Mouse (Mus musculus): ENCODE data around the gene Ucma. TPM values are rescaled to one million over a fixed set of nuclear protein-coding genes. Genes with fewer than 3 reads are reported as not detected.

Ucma gene
- polyA plus RNA-seq, 1 experiment, result not detected

- no peak overlapping the region for H3K4me3 ChIP-seq (ENCODE audit: insufficient read depth, low read length)
- TF ChIP-seq POLR2A (IDR thresholded peaks at IDR 0.05; ENCODE audit: borderline replicate concordance, low read depth, low read length) (no peak), CTCF (IDR thresholded peaks at IDR 0.05; ENCODE audit: low read depth, low read length) (no peak)
- no peak overlapping the region for H3K27ac ChIP-seq (ENCODE audit: insufficient read depth, low read depth, low read length)
- H3K4me1 ChIP-seq (ENCODE audit: control insufficient read depth, insufficient read depth, low read length), result no peaks in the 10 kb centered on the region
Observed at GRCm38 (mm10) chr2:5023275-5023674, 47.4 kb downstream of the Ucma start.

- H3K4me1 ChIP-seq (ENCODE audit: control insufficient read depth, insufficient read depth, low read length), result no peaks in the 10 kb centered on the region
- no peak for TF ChIP-seq CTCF (IDR thresholded peaks at IDR 0.05; ENCODE audit: low read depth, low read length)
- TF ChIP-seq POLR2A (IDR thresholded peaks at IDR 0.05; ENCODE audit: borderline replicate concordance, low read depth, low read length), result no peak
- no peak overlapping the region for H3K27ac ChIP-seq (ENCODE audit: insufficient read depth, low read depth, low read length)
- no peak overlapping the region for H3K4me3 ChIP-seq (ENCODE audit: insufficient read depth, low read length)
Observed at GRCm38 (mm10) chr2:5023699-5024399, 47.9 kb downstream of the Ucma start.

- Histone ChIP-seq H3K4me1 (ENCODE audit: control insufficient read depth, insufficient read depth, low read length) (no peaks in the 10 kb centered on the region), H3K27ac (ENCODE audit: insufficient read depth, low read depth, low read length) (no peak overlapping the region)
- TF ChIP-seq POLR2A (IDR thresholded peaks at IDR 0.05; ENCODE audit: borderline replicate concordance, low read depth, low read length) (no peak), CTCF (IDR thresholded peaks at IDR 0.05; ENCODE audit: low read depth, low read length) (peak; percentile 32; the same call in 1 of the 2 replicates)
Observed at GRCm38 (mm10) chr2:5025162-5025733, 49.3 kb downstream of the Ucma start.

GRCm38 (mm10) chr2:5027057-5027456 lies 51.1 kb downstream of the Ucma start:
- no peaks in the 10 kb centered on the region for H3K4me1 ChIP-seq (ENCODE audit: control insufficient read depth, insufficient read depth, low read length)
- no peak overlapping the region for H3K4me3 ChIP-seq (ENCODE audit: insufficient read depth, low read length)
- H3K27ac ChIP-seq (ENCODE audit: insufficient read depth, low read depth, low read length), result no peak overlapping the region
- no peak for TF ChIP-seq CTCF (IDR thresholded peaks at IDR 0.05; ENCODE audit: low read depth, low read length)
- no peak for TF ChIP-seq POLR2A (IDR thresholded peaks at IDR 0.05; ENCODE audit: borderline replicate concordance, low read depth, low read length)

More at GRCm38 (mm10) chr2:5025162-5025733, 49.3 kb downstream of the Ucma start:
- H3K4me3 ChIP-seq (ENCODE audit: insufficient read depth, low read length), result no peak overlapping the region

- H3K4me1 ChIP-seq (ENCODE audit: control insufficient read depth, insufficient read depth, low read length), result no peaks in the 10 kb centered on the region
- TF ChIP-seq CTCF (IDR thresholded peaks at IDR 0.05; ENCODE audit: low read depth, low read length) (no peak), POLR2A (IDR thresholded peaks at IDR 0.05; ENCODE audit: borderline replicate concordance, low read depth, low read length) (no peak)
- no peak overlapping the region for H3K27ac ChIP-seq (ENCODE audit: insufficient read depth, low read depth, low read length)
- no peak overlapping the region for H3K4me3 ChIP-seq (ENCODE audit: insufficient read depth, low read length)
Observed at GRCm38 (mm10) chr2:5028047-5028446, 52.1 kb downstream of the Ucma start.

- no peak overlapping the region for H3K4me3 ChIP-seq (ENCODE audit: insufficient read depth, low read length)
- no peak overlapping the region for H3K27ac ChIP-seq (ENCODE audit: insufficient read depth, low read depth, low read length)
- peaks cover 4% of the 10 kb centered on the region; the same call in 1 of the 2 replicates for H3K4me1 ChIP-seq (ENCODE audit: control insufficient read depth, insufficient read depth, low read length)
- TF ChIP-seq CTCF (IDR thresholded peaks at IDR 0.05; ENCODE audit: low read depth, low read length), result no peak
- TF ChIP-seq POLR2A (IDR thresholded peaks at IDR 0.05; ENCODE audit: borderline replicate concordance, low read depth, low read length), result no peak
Observed at GRCm38 (mm10) chr2:5029808-5030207, 53.9 kb downstream of the Ucma start.

GRCm38 (mm10) chr2:5031215-5031614 lies 55.3 kb downstream of the Ucma start:
- Histone ChIP-seq H3K4me3 (ENCODE audit: insufficient read depth, low read length) (no peak overlapping the region), H3K27ac (ENCODE audit: insufficient read depth, low read depth, low read length) (no peak overlapping the region), H3K4me1 (ENCODE audit: control insufficient read depth, insufficient read depth, low read length) (peaks cover 6% of the 10 kb centered on the region; the same call in 1 of the 2 replicates)
- no peak for TF ChIP-seq CTCF (IDR thresholded peaks at IDR 0.05; ENCODE audit: low read depth, low read length)

- peaks cover 6% of the 10 kb centered on the region; the same call in 1 of the 2 replicates for H3K4me1 ChIP-seq (ENCODE audit: control insufficient read depth, insufficient read depth, low read length)
- H3K4me3 ChIP-seq (ENCODE audit: insufficient read depth, low read length), result no peak overlapping the region
- no peak for TF ChIP-seq POLR2A (IDR thresholded peaks at IDR 0.05; ENCODE audit: borderline replicate concordance, low read depth, low read length)
- TF ChIP-seq CTCF (IDR thresholded peaks at IDR 0.05; ENCODE audit: low read depth, low read length), result no peak
- H3K27ac ChIP-seq (ENCODE audit: insufficient read depth, low read depth, low read length), result no peak overlapping the region
Observed at GRCm38 (mm10) chr2:5032665-5033064, 56.7 kb downstream of the Ucma start.

GRCm38 (mm10) chr2:5033546-5034420 lies 57.9 kb downstream of the Ucma start:
- no peak overlapping the region for H3K4me3 ChIP-seq (ENCODE audit: insufficient read depth, low read length)
- H3K27ac ChIP-seq (ENCODE audit: insufficient read depth, low read depth, low read length), result no peak overlapping the region
- H3K4me1 ChIP-seq (ENCODE audit: control insufficient read depth, insufficient read depth, low read length), result peaks cover 6% of the 10 kb centered on the region; the same call in 1 of the 2 replicates
- no peak for TF ChIP-seq CTCF (IDR thresholded peaks at IDR 0.05; ENCODE audit: low read depth, low read length)
- TF ChIP-seq POLR2A (IDR thresholded peaks at IDR 0.05; ENCODE audit: borderline replicate concordance, low read depth, low read length), result no peak
